Mouse (Mus musculus): ENCODE data around the gene 2310034C09Rik. TPM values are rescaled to one million over a fixed set of nuclear protein-coding genes. Genes with fewer than 3 reads are reported as not detected.

2310034C09Rik gene
- polyA plus RNA-seq (2012; rRNA removed) = not detected in 2 replicates

DNA sequence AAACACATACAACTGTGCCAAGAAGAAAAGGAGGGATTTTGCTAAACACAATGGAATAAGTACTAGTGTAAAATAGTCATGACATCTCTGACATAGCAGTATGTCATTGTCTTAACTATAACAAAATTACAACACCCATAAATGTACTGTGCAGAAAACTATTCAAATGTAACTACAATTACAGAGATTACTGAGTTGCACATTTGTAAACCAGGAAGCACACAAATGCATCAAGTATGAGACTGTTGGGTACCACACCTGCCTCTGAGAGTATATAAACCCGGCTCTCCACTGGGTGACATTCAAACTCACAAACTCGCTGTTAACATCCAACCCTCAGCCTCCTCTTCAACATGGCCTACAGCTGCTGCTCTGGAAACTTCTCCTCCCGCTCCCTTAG, at the start of gene 2310034C09Rik:
2310034C09Rik (plus strand) TSS at position 301 of the 400 bp plus-strand sequence.

DNA sequence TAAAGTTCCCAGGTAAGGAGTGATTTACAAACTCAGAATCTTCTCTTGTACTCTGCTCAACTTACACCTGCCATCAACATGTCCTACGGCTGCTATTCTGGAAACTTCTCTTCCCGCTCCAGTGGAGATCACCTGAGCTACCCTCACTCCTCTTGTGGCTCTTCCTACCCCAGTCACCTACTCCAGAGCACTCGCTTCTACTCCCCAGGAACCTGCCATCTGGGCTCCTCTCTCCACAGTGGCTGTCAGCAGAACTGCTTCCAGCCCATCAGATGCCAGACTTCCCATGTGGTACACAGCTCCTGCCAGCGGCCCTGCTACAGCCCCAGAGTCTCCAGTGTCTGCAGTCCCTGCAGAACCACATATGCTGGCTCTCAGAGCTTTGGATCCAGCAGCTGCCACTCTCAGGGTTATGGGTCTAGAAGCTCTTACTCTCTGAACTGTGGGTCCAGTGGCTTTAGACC, 29.8 kb upstream of the 2310034C09Rik start, which contains the start of gene Krtap13-1:
Krtap13-1 (plus strand) TSS at position 51 of the 464 bp plus-strand sequence.

DNA sequence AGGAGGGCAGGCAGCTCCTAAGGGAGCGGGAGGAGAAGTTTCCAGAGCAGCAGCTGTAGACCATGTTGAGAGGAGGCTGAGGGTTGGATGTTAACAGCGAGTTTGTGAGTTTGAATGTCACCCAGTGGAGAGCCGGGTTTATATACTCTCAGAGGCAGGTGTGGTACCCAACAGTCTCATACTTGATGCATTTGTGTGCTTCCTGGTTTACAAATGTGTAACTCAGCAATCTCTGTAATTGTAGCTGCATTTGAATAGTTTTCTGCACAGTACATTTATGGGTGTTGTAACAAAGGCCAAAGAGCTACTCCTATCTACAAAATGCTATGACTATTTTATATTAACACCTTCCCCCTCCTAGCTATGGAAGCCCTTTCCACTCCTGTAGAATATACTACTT, 7.1 kb upstream of the 2310034C09Rik start, which contains the start of gene Krtap13:
Krtap13 (minus strand) TSS at position 101 of the 400 bp plus-strand sequence.

DNA sequence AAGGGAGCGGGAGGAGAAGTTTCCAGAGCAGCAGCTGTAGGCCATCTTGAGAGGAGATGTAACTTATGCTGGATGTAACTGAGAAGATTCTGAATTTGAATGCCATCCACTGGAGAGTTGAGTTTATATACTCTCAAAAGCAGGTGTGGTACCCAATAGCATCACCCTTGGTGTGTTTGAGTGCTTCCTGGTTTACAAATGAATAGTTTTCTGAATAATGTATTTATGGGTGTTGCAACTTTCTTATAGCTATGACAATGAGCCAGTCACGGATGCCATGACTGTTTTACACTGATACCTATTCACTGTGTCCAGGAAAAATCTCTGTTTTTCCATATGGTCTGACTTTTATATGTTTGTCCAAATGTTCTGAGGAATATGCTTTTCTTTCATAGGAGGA, 15.5 kb downstream of the 2310034C09Rik start, which contains the start of gene 2310057N15Rik:
2310057N15Rik (minus strand) TSS at position 101 of the 400 bp plus-strand sequence.

DNA sequence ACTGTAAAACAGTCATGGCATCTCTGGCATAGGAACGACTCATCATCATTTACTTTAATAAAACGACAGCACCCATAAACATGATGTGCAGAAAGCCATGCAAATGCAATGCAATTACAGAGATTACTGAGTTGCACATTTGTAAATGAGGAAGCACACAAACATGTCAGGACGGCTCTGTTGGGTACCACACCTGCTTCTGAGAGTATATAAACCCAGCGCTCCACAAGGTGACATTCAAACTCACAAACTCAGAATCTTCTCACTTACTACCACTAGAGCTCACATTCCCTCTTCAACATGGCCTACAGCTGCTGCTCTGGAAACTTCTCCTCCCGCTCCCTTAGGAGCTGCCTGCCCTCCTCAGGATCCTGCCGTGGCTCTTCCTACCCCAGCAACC, 18.9 kb downstream of the 2310034C09Rik start, which contains the start of gene Gm5965:
Gm5965 (plus strand) TSS at position 301 of the 400 bp plus-strand sequence.

Other genes with a start within 250 kb of the 2310034C09Rik start
- gene Cldn8, start 195.7 kb upstream of the 2310034C09Rik start, polyA plus RNA-seq (2012; rRNA removed) = 0.04 and 0.89 TPM in 2 replicates
- not detected in 2 replicates for gene Krtap24-1, start 146.6 kb upstream of the 2310034C09Rik start, polyA plus RNA-seq (2012; rRNA removed)
- gene 2310079G19Rik, start 131.2 kb upstream of the 2310034C09Rik start, polyA plus RNA-seq (2012; rRNA removed) = not detected in 2 replicates
- not detected in 2 replicates for gene Krtap26-1, start 111.1 kb upstream of the 2310034C09Rik start, polyA plus RNA-seq (2012; rRNA removed)
- gene Krtap27-1, start 87.2 kb upstream of the 2310034C09Rik start, polyA plus RNA-seq (2012; rRNA removed) = not detected in 2 replicates
- not detected in 2 replicates for gene 2310061N02Rik, start 50.9 kb upstream of the 2310034C09Rik start, polyA plus RNA-seq (2012; rRNA removed)
- gene Krtap13-1, start 30.0 kb upstream of the 2310034C09Rik start, polyA plus RNA-seq (2012; rRNA removed) = not detected in 2 replicates
- gene Krtap13, start 7.2 kb upstream of the 2310034C09Rik start, polyA plus RNA-seq (2012; rRNA removed) = not detected in 2 replicates
- gene 2310057N15Rik, start 15.4 kb downstream of the 2310034C09Rik start, polyA plus RNA-seq (2012; rRNA removed) = not detected in 2 replicates
- gene Gm5965, start 19.0 kb downstream of the 2310034C09Rik start, polyA plus RNA-seq (2012; rRNA removed) = not detected in 2 replicates
- not detected in 2 replicates for gene Gm20741, start 53.4 kb downstream of the 2310034C09Rik start, polyA plus RNA-seq (2012; rRNA removed)
- gene Krtap15, start 61.4 kb downstream of the 2310034C09Rik start, polyA plus RNA-seq (2012; rRNA removed) = not detected in 2 replicates
- not detected in 2 replicates for gene Krtap14, start 67.3 kb downstream of the 2310034C09Rik start, polyA plus RNA-seq (2012; rRNA removed)
- not detected in 2 replicates for gene Krtap19-1, start 110.6 kb downstream of the 2310034C09Rik start, polyA plus RNA-seq (2012; rRNA removed)
- gene Krtap19-2, start 115.4 kb downstream of the 2310034C09Rik start, polyA plus RNA-seq (2012; rRNA removed) = not detected in 2 replicates
- gene Krtap19-3, start 119.2 kb downstream of the 2310034C09Rik start, polyA plus RNA-seq (2012; rRNA removed) = not detected in 2 replicates
- gene Krtap19-4, start 126.2 kb downstream of the 2310034C09Rik start, polyA plus RNA-seq (2012; rRNA removed) = not detected in 2 replicates
- gene Krtap19-5, start 137.6 kb downstream of the 2310034C09Rik start, polyA plus RNA-seq (2012; rRNA removed) = not detected in 2 replicates
- gene Krtap19-9b, start 173.4 kb downstream of the 2310034C09Rik start, polyA plus RNA-seq (2012; rRNA removed) = not detected in 2 replicates
- not detected in 2 replicates for gene Krtap16-3, start 204.0 kb downstream of the 2310034C09Rik start, polyA plus RNA-seq (2012; rRNA removed)